Mouse (Mus musculus): Measurements from ENCODE around the gene Ndufaf3.

Ndufaf3 gene

GRCm38 (mm10) chr9:108517931-108518332, 49.3 kb downstream of the Ndufaf3 start:
- DNase-seq (ENCODE audit: low read depth, low spot score), result peak; percentile 90

GRCm38 (mm10) chr9:108517253-108517930, 49.8 kb downstream of the Ndufaf3 start:
- peak; percentile 90 for DNase-seq (ENCODE audit: low read depth, low spot score)

GRCm38 (mm10) chr9:108516380-108517251, 50.6 kb downstream of the Ndufaf3 start, which contains the start of gene Qrich1:
Qrich1 (plus strand) TSS chr9:108516806.
- DNase-seq (ENCODE audit: low read depth, low spot score), result peak; percentile 98
